Mouse (Mus musculus): ENCODE results near the gene Gabrr3. TPM values are rescaled to one million over a fixed set of nuclear protein-coding genes. Genes with fewer than 3 reads are reported as not detected.

Gabrr3 gene
- not detected for total RNA-seq (2023)

GRCm38 (mm10) chr16:59407032-59407431, at the start of gene Gabrr3:
Gabrr3 (plus strand) TSS chr16:59407332.

GRCm38 (mm10) chr16:59363893-59364292, 43.2 kb upstream of the Gabrr3 start, which contains the start of gene Olfr209:
Olfr209 (minus strand) TSS chr16:59363993.

GRCm38 (mm10) chr16:59471637-59472278, 64.6 kb downstream of the Gabrr3 start, which contains the start of gene Riox2:
Riox2 (plus strand) TSS chr16:59471775.

Other genes starting within 250 kb of the Gabrr3 start
- gene Olfr196, start 236.9 kb upstream of the Gabrr3 start, total RNA-seq (2023) = not detected
- not detected for gene Olfr198, start 203.8 kb upstream of the Gabrr3 start, total RNA-seq (2023)
- gene Olfr199, start 187.6 kb upstream of the Gabrr3 start, total RNA-seq (2023) = not detected
- gene Olfr201, start 134.7 kb upstream of the Gabrr3 start, total RNA-seq (2023) = not detected
- not detected for gene Olfr202, start 120.5 kb upstream of the Gabrr3 start, total RNA-seq (2023)
- not detected for gene Olfr203, start 108.5 kb upstream of the Gabrr3 start, total RNA-seq (2023)
- gene Olfr204, start 89.1 kb upstream of the Gabrr3 start, total RNA-seq (2023) = not detected
- not detected for gene Olfr205, start 76.2 kb upstream of the Gabrr3 start, total RNA-seq (2023)
- gene Olfr206, start 58.1 kb upstream of the Gabrr3 start, total RNA-seq (2023) = not detected
- gene Olfr209, start 43.3 kb upstream of the Gabrr3 start, total RNA-seq (2023) = not detected
- gene Riox2, start 64.4 kb downstream of the Gabrr3 start, total RNA-seq (2023) = 10 to 100 TPM; 14.7 to 18.7 TPM
- gene Crybg3, start 193.6 kb downstream of the Gabrr3 start, total RNA-seq (2023) = 10 to 100 TPM; 12.3 to 19.1 TPM
- 1 to 10 TPM in 1 of 2 experiments, under 1 TPM in 1; 0.62 to 1.6 TPM for gene Arl6, start 232.1 kb downstream of the Gabrr3 start, total RNA-seq (2023)